Mouse (Mus musculus): ENCODE results near the gene Aig1.

Gene Aig1

GRCm38 (mm10) chr10:13702688-13703087, 166.1 kb downstream of the Aig1 start:
- DNase-seq (ENCODE audit: low read depth, low spot score) = no peak

- DNase-seq (ENCODE audit: low read depth, low spot score) = no peak
Observed at GRCm38 (mm10) chr10:13702043-13702442, 166.7 kb downstream of the Aig1 start.

GRCm38 (mm10) chr10:13696326-13696725, 172.5 kb downstream of the Aig1 start:
- no peak for DNase-seq (ENCODE audit: low read depth, low spot score)

- DNase-seq (ENCODE audit: low read depth, low spot score) = no peak
Observed at GRCm38 (mm10) chr10:13693276-13693675, 175.5 kb downstream of the Aig1 start.

- DNase-seq (ENCODE audit: low read depth, low spot score) = no peak
Observed at GRCm38 (mm10) chr10:13690773-13691172, 178.0 kb downstream of the Aig1 start.

- no peak for DNase-seq (ENCODE audit: low read depth, low spot score)
Observed at GRCm38 (mm10) chr10:13689841-13690590, 178.8 kb downstream of the Aig1 start.

GRCm38 (mm10) chr10:13688386-13689120, 180.2 kb downstream of the Aig1 start:
- no peak for DNase-seq (ENCODE audit: low read depth, low spot score)

- no peak for DNase-seq (ENCODE audit: low read depth, low spot score)
Observed at GRCm38 (mm10) chr10:13687182-13687810, 181.5 kb downstream of the Aig1 start.

GRCm38 (mm10) chr10:13686127-13686526, 182.7 kb downstream of the Aig1 start:
- no peak for DNase-seq (ENCODE audit: low read depth, low spot score)

- DNase-seq (ENCODE audit: low read depth, low spot score) = no peak
Observed at GRCm38 (mm10) chr10:13685366-13685765, 183.4 kb downstream of the Aig1 start.

- no peak for DNase-seq (ENCODE audit: low read depth, low spot score)
Observed at GRCm38 (mm10) chr10:13684452-13684851, 184.3 kb downstream of the Aig1 start.

- no peak for DNase-seq (ENCODE audit: low read depth, low spot score)
Observed at GRCm38 (mm10) chr10:13682565-13682964, 186.2 kb downstream of the Aig1 start.

GRCm38 (mm10) chr10:13677440-13677839, 191.3 kb downstream of the Aig1 start:
- DNase-seq (ENCODE audit: low read depth, low spot score) = no peak

- no peak for DNase-seq (ENCODE audit: low read depth, low spot score)
Observed at GRCm38 (mm10) chr10:13675033-13675379, 193.8 kb downstream of the Aig1 start.

- no peak for DNase-seq (ENCODE audit: low read depth, low spot score)
Observed at GRCm38 (mm10) chr10:13674304-13675032, 194.3 kb downstream of the Aig1 start.

- DNase-seq (ENCODE audit: low read depth, low spot score) = no peak
Observed at GRCm38 (mm10) chr10:13667166-13667696, 201.5 kb downstream of the Aig1 start.

- no peak for DNase-seq (ENCODE audit: low read depth, low spot score)
Observed at GRCm38 (mm10) chr10:13663476-13663875, 205.3 kb downstream of the Aig1 start.

- no peak for DNase-seq (ENCODE audit: low read depth, low spot score)
Observed at GRCm38 (mm10) chr10:13659778-13660177, 209.0 kb downstream of the Aig1 start.

- no peak for DNase-seq (ENCODE audit: low read depth, low spot score)
Observed at GRCm38 (mm10) chr10:13653739-13654462, 214.9 kb downstream of the Aig1 start.

- DNase-seq (ENCODE audit: low read depth, low spot score) = no peak
Observed at GRCm38 (mm10) chr10:13653326-13653725, 215.5 kb downstream of the Aig1 start.

GRCm38 (mm10) chr10:13652061-13652460, 216.7 kb downstream of the Aig1 start:
- no peak for DNase-seq (ENCODE audit: low read depth, low spot score)
